Mouse (Mus musculus) liver, embryonic 14.5 days (tissue): Measurements from ENCODE around the gene Fh1. TPM values are rescaled to one million over a fixed set of nuclear protein-coding genes. Genes with fewer than 3 reads are reported as not detected.

Experiments used
- ATAC-seq: fragments of 200-750 bp; cut with Nextera tagmentation; 2 replicates; pipeline ENCODE4 v1.8.0; 2017; ENCODE audit warnings: moderate number of reproducible peaks, mild to moderate bottlenecking, moderate library complexity; ENCODE audit not compliant: insufficient read depth
- DNase-seq, 3 experiments: peaks; one replicate each; pipeline ENCODE4 v3.0.0-alpha.2; 2012 to 2013; ENCODE audit warnings: low read depth in 3 of 3, low spot score in 3 of 3
- H3K27ac ChIP-seq: fragments of 300-500 bp; sonication (generic); 2 replicates; pipeline ENCODE4 v1.5.1; 2014; ENCODE audit warnings: moderate library complexity, mild to moderate bottlenecking, control low read depth, inconsistent platforms
- H3K27me3 ChIP-seq: fragments of 300-500 bp; sonication (generic); 2 replicates; pipeline ENCODE4 v1.6.1; 2014; ENCODE audit warnings: mild to moderate bottlenecking, low read length, moderate library complexity; ENCODE audit not compliant: control insufficient read depth, insufficient read depth
- H3K36me3 ChIP-seq: fragments of 300-500 bp; sonication (generic); replicated peaks from 2 replicates; pipeline ENCODE4 v1.6.1; 2014; ENCODE audit warnings: low read depth; ENCODE audit not compliant: control insufficient read depth, insufficient read depth
- H3K4me1 ChIP-seq, 2 experiments: fragments of 200-500 bp in 1 of 2; fragments of 300-500 bp in 1 of 2; sonication (generic) in 1 of 2; replicated peaks; 2 replicates each; pipeline ENCODE4 v1.6.1; 2012 to 2014; ENCODE audit warnings: antibody characterized with exemption in 1 of 2, inconsistent platforms in 1 of 2, low read length in 1 of 2; ENCODE audit not compliant: control insufficient read depth in 2 of 2, insufficient read depth in 2 of 2
- H3K4me2 ChIP-seq: fragments of 300-500 bp; sonication (generic); 2 replicates; pipeline ENCODE4 v1.6.1; 2014; ENCODE audit warnings: low read depth, mild to moderate bottlenecking, control low read depth, moderate library complexity
- H3K4me3 ChIP-seq, 2 experiments: fragments of 200-500 bp in 1 of 2; fragments of 300-500 bp in 1 of 2; sonication (generic) in 1 of 2; 2 replicates each; pipeline ENCODE4 v1.5.1; 2012 to 2014; ENCODE audit warnings: low read depth in 2 of 2, low read length in 2 of 2, mild to moderate bottlenecking in 2 of 2, control low read depth in 1 of 2, inconsistent platforms in 1 of 2, moderate library complexity in 1 of 2; ENCODE audit not compliant: insufficient read depth in 1 of 2
- H3K9ac ChIP-seq: fragments of 300-500 bp; sonication (generic); replicated peaks from 2 replicates; pipeline ENCODE4 v1.6.1; 2014; ENCODE audit warnings: mild to moderate bottlenecking, control low read depth, moderate library complexity
- H3K9me3 ChIP-seq: fragments of 300-500 bp; sonication (generic); 2 replicates; pipeline ENCODE4 v1.6.1; 2016; ENCODE audit warnings: low read length, mixed read lengths; ENCODE audit not compliant: control insufficient read depth
- CTCF ChIP-seq: IDR thresholded peaks from 2 replicates; pipeline ENCODE4 v1.5.1; 2016; ENCODE audit warnings: antibody characterized with exemption, low read depth, control low read depth
- EP300 ChIP-seq: IDR thresholded peaks from 2 replicates; pipeline ENCODE4 v1.6.1; 2016; ENCODE audit warnings: antibody characterized with exemption, low read depth
- WGBS: fragments of 180-500 bp; shearing (Covaris S2); extraction: QIAGEN DNeasy Blood & Tissue Kit; methylation state at CpG from one replicate; pipeline ENCODE4 v1.1.7; 2014; ENCODE audit not compliant: insufficient replicate concordance; 5-methylcytosine and 5-hydroxymethylcytosine counted together
- polyA plus RNA-seq, 2 experiments: library from polyadenylated mRNA; depleted of rRNA in 1 of 2; stranded (reverse) in 1 of 2; unstranded in 1 of 2; fragments of >200 nt; fragmentation: Nextera tagmentation in 1 of 2; extraction: Ambion mirVana in 1 of 2; gene quantifications; 2 replicates each; pipeline versions ENCODE4 v1.2.1 to v1.2.3; 2012 to 2014

The Fh1 gene
- polyA plus RNA-seq, 2 experiments, result 56.1 to 96.6 TPM

DNA sequence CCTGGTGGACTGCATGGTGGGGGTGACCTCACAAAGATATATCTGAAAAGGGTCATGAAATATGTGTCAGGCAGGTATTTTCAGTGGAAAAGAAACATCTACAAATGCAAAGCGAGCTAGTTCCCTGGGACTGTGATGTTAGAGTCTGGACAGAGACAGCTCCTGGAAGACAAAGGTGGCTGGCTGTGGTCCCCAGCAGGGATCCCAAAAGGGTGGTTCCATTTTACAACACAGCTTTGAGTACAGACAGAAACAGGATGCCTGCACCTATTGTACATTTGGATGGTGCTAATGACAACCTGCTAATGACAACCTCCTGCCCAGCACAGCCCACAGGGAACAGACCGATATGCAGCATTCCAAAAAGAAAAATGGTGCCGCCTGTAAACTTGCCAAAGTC, 44.0 kb upstream of the Fh1 start:
- Histone ChIP-seq H3K4me2 (no peak overlapping the region), H3K27ac (no peak overlapping the region), H3K27me3 (no peaks in the 10 kb centered on the region), H3K4me1 (no peaks in the 10 kb centered on the region), H3K9me3 (no peaks in the 10 kb centered on the region), H3K9ac (no peak overlapping the region), H3K36me3 (no peaks in the 10 kb centered on the region), H3K4me3 (no peak overlapping the region)
- 78% methylated on average over 3 of the region's 3 CpGs for WGBS
- no peak for ATAC-seq
- TF ChIP-seq EP300 (no peak), CTCF (no peak)
- DNase-seq, result no peak

DNA sequence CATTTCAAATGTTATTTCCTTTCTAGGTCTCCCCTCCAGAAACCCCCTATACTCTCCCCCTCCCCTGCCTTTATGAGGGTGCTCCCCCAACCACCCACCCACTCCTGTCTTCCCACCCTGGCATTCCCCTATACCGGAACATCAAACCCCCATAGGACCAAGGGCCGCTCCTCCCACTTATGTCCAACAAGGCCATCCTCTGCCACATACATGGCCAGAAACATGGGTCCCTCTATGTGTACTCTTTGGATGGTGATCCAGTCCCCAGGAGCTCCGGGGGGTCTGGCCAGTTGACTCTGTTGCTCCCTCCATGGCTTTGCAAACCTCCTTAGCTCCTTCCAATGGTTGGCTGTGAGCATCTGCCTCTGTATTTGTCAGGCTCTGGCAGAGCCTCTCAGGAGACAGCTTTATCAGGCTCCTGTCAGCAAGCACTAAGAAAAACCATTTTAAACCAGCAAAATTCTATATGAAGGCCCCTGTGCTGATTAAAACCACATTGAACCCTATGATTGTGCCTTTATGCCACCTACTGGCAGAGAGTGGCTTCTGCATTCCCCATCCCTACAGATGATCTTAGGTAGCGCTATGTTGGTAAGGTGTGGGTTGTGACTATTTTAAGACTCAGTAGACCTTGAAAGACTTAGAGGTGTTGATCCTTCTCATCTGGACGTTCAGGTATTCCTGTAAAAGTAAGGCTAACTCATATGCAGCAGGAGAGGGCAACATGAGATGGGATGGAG, 43.4 kb upstream of the Fh1 start:
- 60% methylated on average over 5 of the region's 5 CpGs for WGBS
- H3K9me3 ChIP-seq, result no peaks in the 10 kb centered on the region
- no peak overlapping the region for H3K27ac ChIP-seq
- H3K27me3 ChIP-seq, result no peaks in the 10 kb centered on the region
- ATAC-seq, result no peak
- H3K4me2 ChIP-seq, result no peak overlapping the region
- H3K4me1 ChIP-seq, result no peaks in the 10 kb centered on the region
- TF ChIP-seq CTCF (peak; percentile 63), EP300 (no peak)
- no peak overlapping the region for H3K4me3 ChIP-seq
- H3K36me3 ChIP-seq, result no peaks in the 10 kb centered on the region
- DNase-seq, result no peak
- no peak overlapping the region for H3K9ac ChIP-seq

DNA sequence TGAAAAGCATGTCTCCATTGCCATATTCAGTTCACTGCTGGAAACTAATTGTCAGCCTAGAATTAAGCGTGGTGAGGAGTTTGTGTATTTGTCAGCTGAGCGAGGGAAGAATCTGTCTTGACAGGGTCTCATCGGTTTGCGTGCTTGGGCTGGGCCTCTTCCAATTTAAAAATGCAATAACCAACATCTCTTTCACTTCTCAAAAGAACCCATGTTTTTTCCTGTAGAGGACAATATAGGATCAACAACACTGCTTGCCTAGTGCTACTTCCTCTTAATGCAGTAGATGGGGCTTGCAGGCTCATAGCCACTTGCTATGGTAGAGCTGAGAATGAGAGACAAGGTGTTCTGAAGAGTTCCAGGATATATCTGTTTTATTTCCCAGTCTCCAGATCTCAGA, 34.5 kb upstream of the Fh1 start:
- DNase-seq, result no peak
- H3K9me3 ChIP-seq, result no peaks in the 10 kb centered on the region
- no peak overlapping the region for H3K4me2 ChIP-seq
- H3K36me3 ChIP-seq, result no peaks in the 10 kb centered on the region
- H3K27ac ChIP-seq, result no peak overlapping the region
- H3K4me3 ChIP-seq, result no peak overlapping the region
- 68% methylated on average over 4 of the region's 4 CpGs for WGBS
- no peaks in the 10 kb centered on the region for H3K27me3 ChIP-seq
- H3K9ac ChIP-seq, result no peak overlapping the region
- no peak for TF ChIP-seq CTCF
- no peak for TF ChIP-seq EP300
- H3K4me1 ChIP-seq, result no peaks in the 10 kb centered on the region
- no peak for ATAC-seq

DNA sequence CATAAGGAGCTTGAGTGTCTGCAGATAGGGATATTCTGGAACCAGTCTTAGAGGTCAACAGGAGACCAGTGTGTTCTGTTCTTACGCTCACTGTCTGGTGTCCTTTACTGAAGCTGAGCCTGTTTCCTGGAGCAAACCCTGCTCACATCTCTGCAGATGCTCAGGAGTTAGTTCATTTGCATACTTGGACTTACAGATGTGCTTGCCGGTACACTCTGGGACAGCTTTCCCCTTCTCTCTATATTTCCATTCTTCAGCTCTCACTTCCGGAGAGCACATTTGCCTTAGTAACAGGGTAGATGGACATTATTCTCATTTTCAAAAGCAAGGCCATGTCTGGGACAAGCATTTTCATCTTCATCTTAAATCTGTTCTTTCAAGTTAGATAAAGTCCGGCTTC, 23.2 kb upstream of the Fh1 start:
- Histone ChIP-seq H3K4me2 (no peak overlapping the region), H3K4me1 (peaks cover 0 to 3% of the 10 kb centered on the region in 2 experiments; a peak in 2 of 4 replicates), H3K27me3 (no peaks in the 10 kb centered on the region), H3K4me3 (no peak overlapping the region), H3K9ac (no peak overlapping the region), H3K27ac (no peak overlapping the region), H3K36me3 (no peaks in the 10 kb centered on the region), H3K9me3 (no peaks in the 10 kb centered on the region)
- TF ChIP-seq EP300, result no peak
- TF ChIP-seq CTCF, result no peak
- DNase-seq (no peak), ATAC-seq (no peak)
- 79% methylated on average over 4 of the region's 4 CpGs for WGBS

DNA sequence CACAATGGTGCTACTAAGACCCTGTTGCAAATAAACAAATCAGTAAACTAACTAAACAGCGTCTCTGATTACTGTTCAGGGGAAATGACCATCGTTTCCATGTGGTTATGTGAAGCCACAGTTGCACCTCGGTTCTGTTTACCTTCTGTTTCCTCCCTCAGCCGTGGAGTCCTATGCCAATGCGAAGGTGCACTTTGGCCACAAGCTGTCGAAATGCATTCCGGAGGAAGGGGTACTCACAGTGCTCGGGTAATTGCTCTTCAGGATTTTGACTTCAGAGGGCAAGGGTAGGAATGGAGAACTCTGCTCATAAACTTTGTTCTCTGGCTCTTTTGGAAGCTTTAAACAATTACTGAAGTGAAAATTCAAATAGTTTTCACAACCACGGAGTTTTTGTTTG, 21.5 kb upstream of the Fh1 start:
- peak in 1 of 3 experiments; percentile 26 for DNase-seq
- WGBS, result 26% methylated on average over 9 of the region's 9 CpGs
- H3K4me3 ChIP-seq, result no peak overlapping the region
- no peaks in the 10 kb centered on the region for H3K36me3 ChIP-seq
- H3K9me3 ChIP-seq, result no peaks in the 10 kb centered on the region
- H3K27ac ChIP-seq, result no peak overlapping the region
- H3K4me1 ChIP-seq, result peaks cover 0 to 3% of the 10 kb centered on the region in 2 experiments; a peak in 2 of 4 replicates
- no peak overlapping the region for H3K4me2 ChIP-seq
- TF ChIP-seq EP300 (no peak), CTCF (no peak)
- H3K27me3 ChIP-seq, result no peaks in the 10 kb centered on the region
- peak; percentile 62; the same call in 1 of the 2 replicates for ATAC-seq
- H3K9ac ChIP-seq, result no peak overlapping the region
